Mouse (Mus musculus) spleen, adult 18-20 months (tissue): ENCODE measurements at regions not wholly inside any gene's neighbourhood (a gene's known extent, or its start where the extent isn't known, plus 50 kb on each side); places are given as distances from the start of the nearest gene placed in this dataset.

Experiments used
- DNase-seq, 2 experiments: peaks; one replicate each; pipeline ENCODE4 v3.0.0; 2022; ENCODE audit warnings: mixed read lengths in 2 of 2

- no peak for DNase-seq
Observed at GRCm38 (mm10) chr5:44416844-44417589, 190.6 kb upstream of the Tapt1 start.

- DNase-seq, result no peak
Observed at GRCm38 (mm10) chr5:44414441-44414840, 188.0 kb upstream of the Tapt1 start.

- DNase-seq, result no peak
Observed at GRCm38 (mm10) chr5:44403300-44403699, 176.9 kb upstream of the Tapt1 start.

GRCm38 (mm10) chr5:44400573-44401332 lies 174.3 kb upstream of the Tapt1 start:
- no peak for DNase-seq

GRCm38 (mm10) chr5:44387237-44387810 lies 160.9 kb upstream of the Tapt1 start:
- no peak for DNase-seq

- DNase-seq, result no peak
Observed at GRCm38 (mm10) chr5:44386176-44386575, 159.8 kb upstream of the Tapt1 start.

GRCm38 (mm10) chr5:44383049-44383448 lies 156.6 kb upstream of the Tapt1 start:
- no peak for DNase-seq

GRCm38 (mm10) chr5:44370006-44370405 lies 143.6 kb upstream of the Tapt1 start:
- DNase-seq, result no peak

GRCm38 (mm10) chr5:44352324-44352723 lies 125.9 kb upstream of the Tapt1 start:
- DNase-seq, result no peak

GRCm38 (mm10) chr5:44341457-44342014 lies 115.1 kb upstream of the Tapt1 start:
- no peak for DNase-seq

- no peak for DNase-seq
Observed at GRCm38 (mm10) chr5:44338662-44339061, 112.2 kb upstream of the Tapt1 start.

GRCm38 (mm10) chr5:44335756-44336155 lies 109.3 kb upstream of the Tapt1 start:
- DNase-seq, result no peak

- DNase-seq, result no peak
Observed at GRCm38 (mm10) chr5:44319626-44320025, 93.2 kb upstream of the Tapt1 start.

GRCm38 (mm10) chr5:44306769-44307557 lies 80.5 kb upstream of the Tapt1 start:
- no peak for DNase-seq

GRCm38 (mm10) chr5:44303886-44304855 lies 77.7 kb upstream of the Tapt1 start:
- DNase-seq, result peak in 1 of 2 experiments; percentile 31

- DNase-seq, result peak; percentile 9 to 72
Observed at GRCm38 (mm10) chr5:44284384-44284783, 58.0 kb upstream of the Tapt1 start.
